Mouse (Mus musculus): ENCODE data around the gene Ptpn5. TPM values are rescaled to one million over a fixed set of nuclear protein-coding genes. Genes with fewer than 3 reads are reported as not detected.

Gene Ptpn5
- polyA plus RNA-seq, 1 experiment from 2014 or later, result 103 TPM

DNA sequence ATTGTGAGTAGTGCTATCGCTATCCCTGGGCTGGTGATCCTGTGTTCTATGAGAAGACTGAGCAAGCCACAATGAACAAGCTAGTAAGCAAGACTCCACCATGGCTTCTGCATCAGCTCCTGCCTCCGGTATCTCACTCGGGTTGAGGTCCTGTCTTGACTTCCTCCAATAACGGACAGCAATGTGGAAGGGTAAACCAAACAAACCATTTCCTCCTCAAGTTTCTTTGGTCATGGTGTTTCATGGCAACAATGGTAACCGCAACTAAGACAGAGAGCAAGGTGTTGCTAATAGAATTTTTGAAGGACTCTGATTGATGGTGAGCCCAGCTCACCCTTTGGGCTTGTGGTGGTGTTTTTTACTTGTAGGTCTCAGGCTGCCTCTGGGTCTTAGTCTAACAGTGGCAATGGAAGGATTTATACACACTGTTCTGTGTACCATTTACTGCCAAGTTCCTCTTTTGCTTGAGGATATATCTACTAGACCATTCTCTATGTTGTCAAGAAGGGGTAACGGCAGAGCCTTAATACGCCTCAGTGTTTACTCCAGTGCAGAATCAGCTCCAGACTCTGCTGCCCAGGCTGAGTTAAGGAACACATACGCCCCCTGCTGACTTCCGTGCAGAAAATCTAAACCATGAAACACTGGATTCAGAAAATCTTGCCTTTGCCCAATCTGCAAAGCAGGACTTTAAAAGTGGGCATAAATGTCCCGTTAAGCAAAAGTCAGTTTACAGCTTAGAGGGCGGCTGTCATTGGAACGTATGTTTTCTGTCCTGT lies 12.7 kb upstream of the Ptpn5 start:
- Histone ChIP-seq H3K4me2 (ENCODE audit: low read length) (no peak overlapping the region), H3K4me1 (replicated peaks; ENCODE audit: control insufficient read depth, insufficient read depth, low read length) (no peaks in the 10 kb centered on the region), H3K27me3 (replicated peaks; ENCODE audit: control insufficient read depth, insufficient read depth, low read length) (no peaks in the 10 kb centered on the region), H3K9me3 (ENCODE audit: control insufficient read depth, low read length) (no peaks in the 10 kb centered on the region), H3K4me3 (replicated peaks; ENCODE audit: low read length) (no peak overlapping the region), H3K9ac (replicated peaks; ENCODE audit: low read depth, low read length) (no peak overlapping the region), H3K27ac (ENCODE audit: low read length) (no peak overlapping the region), H3K36me3 (ENCODE audit: control insufficient read depth, insufficient read depth) (no peaks in the 10 kb centered on the region)
- no peak for ATAC-seq
- WGBS, result 65% methylated on average over 12 of the region's 12 CpGs

DNA sequence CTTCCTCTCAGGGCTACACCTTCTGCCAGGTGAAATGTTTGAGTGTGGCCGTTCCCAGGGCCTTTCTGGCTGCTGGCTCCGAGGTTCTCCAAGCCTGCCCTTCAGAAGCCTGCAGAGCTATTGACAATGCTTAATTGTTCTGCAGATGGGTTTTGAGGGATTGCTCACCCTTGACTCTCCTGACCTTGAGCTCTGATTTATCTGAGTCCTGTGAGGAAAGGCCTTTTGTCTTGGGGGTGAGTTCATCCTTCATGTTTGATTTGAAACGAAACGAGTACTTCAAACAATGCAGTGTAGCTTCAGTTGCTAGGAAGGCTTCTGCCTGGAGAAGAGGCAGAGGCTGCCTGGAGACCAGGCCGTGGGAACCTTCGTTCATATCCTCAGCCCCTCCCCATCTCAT lies 10.8 kb upstream of the Ptpn5 start:
- no peak overlapping the region for H3K4me3 ChIP-seq (replicated peaks; ENCODE audit: low read length)
- no peak overlapping the region for H3K9ac ChIP-seq (replicated peaks; ENCODE audit: low read depth, low read length)
- no peak overlapping the region for H3K4me2 ChIP-seq (ENCODE audit: low read length)
- 46% methylated on average over 6 of the region's 6 CpGs for WGBS
- no peak overlapping the region for H3K27ac ChIP-seq (ENCODE audit: low read length)
- H3K9me3 ChIP-seq (ENCODE audit: control insufficient read depth, low read length), result no peaks in the 10 kb centered on the region
- no peaks in the 10 kb centered on the region for H3K27me3 ChIP-seq (replicated peaks; ENCODE audit: control insufficient read depth, insufficient read depth, low read length)
- no peaks in the 10 kb centered on the region for H3K36me3 ChIP-seq (ENCODE audit: control insufficient read depth, insufficient read depth)
- H3K4me1 ChIP-seq (replicated peaks; ENCODE audit: control insufficient read depth, insufficient read depth, low read length), result no peaks in the 10 kb centered on the region
- no peak for ATAC-seq

- no peak overlapping the region for H3K27ac ChIP-seq (ENCODE audit: low read length)
Measured at GRCm38 (mm10) chr7:47139823-47140325, 6.4 kb upstream of the Ptpn5 start.

DNA sequence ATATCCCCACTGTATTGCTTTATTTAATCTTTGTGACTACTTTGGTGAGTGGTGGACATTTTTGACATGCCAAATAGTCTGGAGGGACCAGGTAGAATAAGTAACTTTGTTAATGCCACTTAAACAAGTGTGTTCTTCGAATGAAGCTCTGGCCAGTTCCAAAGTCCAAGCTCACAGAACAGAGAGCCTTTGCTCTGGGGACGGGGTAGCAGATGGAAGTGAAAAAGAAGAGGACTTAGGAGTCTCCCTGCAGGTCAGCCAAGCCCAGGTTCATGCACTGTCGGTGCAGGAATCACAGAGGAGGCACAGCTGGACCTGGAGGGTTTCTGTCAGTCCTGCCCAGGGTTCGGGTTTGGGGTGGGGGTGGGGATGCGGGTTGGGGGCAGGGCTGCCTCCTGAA lies 1.1 kb upstream of the Ptpn5 start:
- Histone ChIP-seq H3K27ac (ENCODE audit: low read length) (no peak overlapping the region), H3K4me3 (replicated peaks; ENCODE audit: low read length) (no peak overlapping the region), H3K9ac (replicated peaks; ENCODE audit: low read depth, low read length) (no peak overlapping the region), H3K4me2 (ENCODE audit: low read length) (no peak overlapping the region), H3K4me1 (replicated peaks; ENCODE audit: control insufficient read depth, insufficient read depth, low read length) (peaks cover 12% of the 10 kb centered on the region), H3K36me3 (ENCODE audit: control insufficient read depth, insufficient read depth) (no peaks in the 10 kb centered on the region), H3K9me3 (ENCODE audit: control insufficient read depth, low read length) (no peaks in the 10 kb centered on the region), H3K27me3 (replicated peaks; ENCODE audit: control insufficient read depth, insufficient read depth, low read length) (peaks cover 22% of the 10 kb centered on the region)
- no peak for ATAC-seq
- WGBS, result 37% methylated on average over 5 of the region's 5 CpGs

More at GRCm38 (mm10) chr7:47139823-47140325, 6.4 kb upstream of the Ptpn5 start:
- no peak overlapping the region for H3K9ac ChIP-seq (replicated peaks; ENCODE audit: low read depth, low read length)
- no peak overlapping the region for H3K4me3 ChIP-seq (replicated peaks; ENCODE audit: low read length)
- ATAC-seq, result no peak
- H3K4me1 ChIP-seq (replicated peaks; ENCODE audit: control insufficient read depth, insufficient read depth, low read length), result no peaks in the 10 kb centered on the region
- peaks cover 2% of the 10 kb centered on the region; the same call in 1 of the 2 replicates for H3K27me3 ChIP-seq (replicated peaks; ENCODE audit: control insufficient read depth, insufficient read depth, low read length)
- H3K4me2 ChIP-seq (ENCODE audit: low read length), result no peak overlapping the region
- no peaks in the 10 kb centered on the region for H3K9me3 ChIP-seq (ENCODE audit: control insufficient read depth, low read length)
- 86% methylated on average over 8 of the region's 8 CpGs for WGBS
- no peaks in the 10 kb centered on the region for H3K36me3 ChIP-seq (ENCODE audit: control insufficient read depth, insufficient read depth)

GRCm38 (mm10) chr7:47132931-47133260 lies 588 bp downstream of the Ptpn5 start:
- Histone ChIP-seq H3K4me3 (replicated peaks; ENCODE audit: low read length) (peak overlapping the region; percentile 57), H3K9me3 (ENCODE audit: control insufficient read depth, low read length) (no peaks in the 10 kb centered on the region), H3K27ac (ENCODE audit: low read length) (peak overlapping the region; percentile 52), H3K4me2 (ENCODE audit: low read length) (peak overlapping the region; percentile 85), H3K27me3 (replicated peaks; ENCODE audit: control insufficient read depth, insufficient read depth, low read length) (peaks cover 22% of the 10 kb centered on the region), H3K4me1 (replicated peaks; ENCODE audit: control insufficient read depth, insufficient read depth, low read length) (peaks cover 12% of the 10 kb centered on the region), H3K36me3 (ENCODE audit: control insufficient read depth, insufficient read depth) (no peaks in the 10 kb centered on the region), H3K9ac (replicated peaks; ENCODE audit: low read depth, low read length) (peak overlapping the region; percentile 73)
- no peak; the same call in 1 of the 2 replicates for ATAC-seq
- WGBS, result under 1% methylated on average over 10 of the region's 10 CpGs

- peaks cover 12% of the 10 kb centered on the region for H3K4me1 ChIP-seq (replicated peaks; ENCODE audit: control insufficient read depth, insufficient read depth, low read length)
- H3K9me3 ChIP-seq (ENCODE audit: control insufficient read depth, low read length), result no peaks in the 10 kb centered on the region
- peaks cover 22% of the 10 kb centered on the region for H3K27me3 ChIP-seq (replicated peaks; ENCODE audit: control insufficient read depth, insufficient read depth, low read length)
- H3K9ac ChIP-seq (replicated peaks; ENCODE audit: low read depth, low read length), result peak overlapping the region; percentile 73
- H3K4me3 ChIP-seq (replicated peaks; ENCODE audit: low read length), result peak overlapping the region; percentile 57
- under 1% methylated on average over 63 of the region's 65 CpGs for WGBS
- peak; percentile 88 for ATAC-seq
- H3K36me3 ChIP-seq (ENCODE audit: control insufficient read depth, insufficient read depth), result no peaks in the 10 kb centered on the region
- peak overlapping the region; percentile 52 for H3K27ac ChIP-seq (ENCODE audit: low read length)
- H3K4me2 ChIP-seq (ENCODE audit: low read length), result peak overlapping the region; percentile 85
Measured at GRCm38 (mm10) chr7:47132180-47132930, 1.1 kb downstream of the Ptpn5 start.

DNA sequence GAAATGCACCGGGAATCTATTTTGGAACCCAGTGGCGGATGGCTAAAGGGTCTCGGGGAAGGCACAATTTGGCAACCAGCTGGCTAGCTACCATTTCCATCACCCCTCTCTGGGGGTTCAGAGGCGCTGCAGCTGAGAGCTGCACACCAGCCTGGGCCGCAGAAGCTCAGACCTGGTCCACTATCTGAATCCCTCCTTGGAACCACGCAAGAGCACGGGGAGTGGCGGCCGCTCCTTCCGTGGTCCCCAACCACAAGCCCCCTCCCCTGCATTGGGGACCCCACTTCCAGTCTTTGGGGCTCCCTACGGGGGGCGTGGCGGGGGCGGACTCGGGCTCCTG lies 1.7 kb downstream of the Ptpn5 start:
- H3K27ac ChIP-seq (ENCODE audit: low read length), result peak overlapping the region; percentile 52
- H3K9ac ChIP-seq (replicated peaks; ENCODE audit: low read depth, low read length), result peak overlapping the region; percentile 73
- no peaks in the 10 kb centered on the region for H3K9me3 ChIP-seq (ENCODE audit: control insufficient read depth, low read length)
- H3K36me3 ChIP-seq (ENCODE audit: control insufficient read depth, insufficient read depth), result no peaks in the 10 kb centered on the region
- peak overlapping the region; percentile 57 for H3K4me3 ChIP-seq (replicated peaks; ENCODE audit: low read length)
- WGBS, result under 1% methylated on average over 15 of the region's 15 CpGs
- ATAC-seq, result peak; percentile 27
- peaks cover 12% of the 10 kb centered on the region for H3K4me1 ChIP-seq (replicated peaks; ENCODE audit: control insufficient read depth, insufficient read depth, low read length)
- H3K27me3 ChIP-seq (replicated peaks; ENCODE audit: control insufficient read depth, insufficient read depth, low read length), result peaks cover 22% of the 10 kb centered on the region
- peak overlapping the region; percentile 85 for H3K4me2 ChIP-seq (ENCODE audit: low read length)

DNA sequence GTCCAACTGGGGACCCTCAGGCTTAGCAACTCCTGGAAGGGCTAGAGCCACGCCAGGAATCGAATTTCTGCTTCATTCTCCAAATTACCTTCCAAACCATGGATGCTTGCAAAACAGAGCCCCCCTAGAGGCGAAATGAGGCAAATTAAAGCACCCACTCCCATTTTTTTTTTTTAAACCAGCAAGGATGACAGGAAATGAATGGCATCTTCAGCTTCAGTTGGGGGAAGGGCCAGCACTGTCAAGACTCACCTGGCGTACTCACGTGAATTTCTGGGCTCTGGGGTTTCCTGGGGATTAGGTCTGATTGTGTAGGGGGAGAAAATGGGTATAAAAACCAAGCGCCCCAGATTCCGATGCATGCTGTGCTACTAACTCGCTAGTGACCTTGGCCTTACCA lies 2.2 kb downstream of the Ptpn5 start:
- ATAC-seq, result no peak
- 28% methylated on average over 8 of the region's 8 CpGs for WGBS
- Histone ChIP-seq H3K9me3 (ENCODE audit: control insufficient read depth, low read length) (no peaks in the 10 kb centered on the region), H3K27ac (ENCODE audit: low read length) (no peak overlapping the region), H3K4me2 (ENCODE audit: low read length) (peak overlapping the region; percentile 85), H3K4me1 (replicated peaks; ENCODE audit: control insufficient read depth, insufficient read depth, low read length) (peaks cover 12% of the 10 kb centered on the region), H3K36me3 (ENCODE audit: control insufficient read depth, insufficient read depth) (no peaks in the 10 kb centered on the region), H3K27me3 (replicated peaks; ENCODE audit: control insufficient read depth, insufficient read depth, low read length) (peaks cover 22% of the 10 kb centered on the region), H3K9ac (replicated peaks; ENCODE audit: low read depth, low read length) (peak overlapping the region; percentile 73), H3K4me3 (replicated peaks; ENCODE audit: low read length) (peak overlapping the region; percentile 57)

GRCm38 (mm10) chr7:47122026-47122425 lies 11.5 kb downstream of the Ptpn5 start:
- no peak overlapping the region for H3K9ac ChIP-seq (replicated peaks; ENCODE audit: low read depth, low read length)
- H3K27ac ChIP-seq (ENCODE audit: low read length), result no peak overlapping the region
- no peak overlapping the region for H3K4me3 ChIP-seq (replicated peaks; ENCODE audit: low read length)
- 95% methylated on average over 3 of the region's 3 CpGs for WGBS
- H3K36me3 ChIP-seq (ENCODE audit: control insufficient read depth, insufficient read depth), result no peaks in the 10 kb centered on the region
- H3K4me1 ChIP-seq (replicated peaks; ENCODE audit: control insufficient read depth, insufficient read depth, low read length), result no peaks in the 10 kb centered on the region
- no peak for ATAC-seq
- H3K4me2 ChIP-seq (ENCODE audit: low read length), result no peak overlapping the region
- H3K9me3 ChIP-seq (ENCODE audit: control insufficient read depth, low read length), result no peaks in the 10 kb centered on the region
- H3K27me3 ChIP-seq (replicated peaks; ENCODE audit: control insufficient read depth, insufficient read depth, low read length), result no peaks in the 10 kb centered on the region

Data from forebrain, embryonic 16.5 days (tissue).